Comparison of ENCODE assay signal across 8 mouse cellular contexts in the genomic region with DNA sequence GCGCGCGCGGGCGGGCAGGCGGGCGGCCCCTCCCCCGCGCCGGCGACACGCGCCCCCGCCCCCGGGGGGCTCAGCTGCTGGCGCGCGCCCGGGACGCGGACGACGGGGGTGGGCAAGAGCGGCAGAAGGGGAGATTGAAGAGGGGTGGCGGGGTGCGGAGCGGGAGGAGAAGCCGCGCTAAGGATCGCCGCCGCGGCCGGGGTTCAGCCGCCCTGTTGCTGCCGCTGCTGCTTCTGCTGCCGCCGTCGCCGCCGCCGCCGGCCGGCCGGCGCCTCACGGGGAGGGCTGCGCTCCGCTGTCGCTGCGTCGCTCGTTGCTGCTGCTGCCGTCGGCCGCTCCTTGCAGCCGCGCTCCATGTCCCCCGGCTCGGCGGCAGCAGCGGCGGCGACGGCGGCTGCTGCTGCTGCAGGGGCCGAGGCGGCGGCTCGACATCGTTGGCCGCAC. TPM values are rescaled to one million over a fixed set of nuclear protein-coding genes. Genes with fewer than 3 reads are reported as not detected.
DNase-seq lines count a peak whose midpoint lies in the region; ATAC-seq and TF ChIP-seq lines count a peak whose summit lies in the region.

No protein-coding gene starts in this region.

- H3K36me3 ChIP-seq in erythroblast, embryonic 14.5 days (ENCODE audit: control insufficient read depth), result no peaks in the 10 kb centered on the region
- no peaks in the 10 kb centered on the region for H3K36me3 ChIP-seq in heart, postnatal 0 days (replicated peaks; ENCODE audit: control insufficient read depth, insufficient read depth, low read length)
- H3K36me3 ChIP-seq in lung, embryonic 16.5 days (ENCODE audit: control insufficient read depth, insufficient read depth, low read length), result no peaks in the 10 kb centered on the region

- TF ChIP-seq CTCF in heart, postnatal 0 days (IDR thresholded peaks at IDR 0.05; ENCODE audit: low read depth), result no peak

- DNase-seq in ovary, postnatal 14 days (ENCODE audit: low spot score), result peak; percentile 10
- DNase-seq in ovary, adult 18-20 months (ENCODE audit: low spot score), result no peak
- no peak for DNase-seq in heart, postnatal 0 days (ENCODE audit: low spot score)
- peak; percentile 70 for DNase-seq in thymus, postnatal 4 days
- DNase-seq in adrenal gland, adult 2 months, result no peak

- peak overlapping the region; percentile 86 for H3K4me2 ChIP-seq in heart, postnatal 0 days (ENCODE audit: low read depth, low read length)
- H3K4me2 ChIP-seq in lung, embryonic 16.5 days (ENCODE audit: low read depth, low read length), result peak overlapping the region; percentile 100

- H3K4me3 ChIP-seq in erythroblast, embryonic 14.5 days (replicated peaks), result peak overlapping the region; percentile 56
- H3K4me3 ChIP-seq in heart, postnatal 0 days (ENCODE audit: low read depth, low read length), result peak overlapping the region; percentile 50
- peak overlapping the region; percentile 65 for H3K4me3 ChIP-seq in lung, embryonic 16.5 days (ENCODE audit: low read length)

- WGBS in heart, postnatal 0 days, result 2% methylated on average over 26 of the region's 72 CpGs
- under 1% methylated on average over 28 of the region's 72 CpGs for WGBS in lung, embryonic 16.5 days

- H3K27me3 ChIP-seq in erythroblast, embryonic 14.5 days (ENCODE audit: control insufficient read depth), result peaks cover 53% of the 10 kb centered on the region
- peaks cover 44% of the 10 kb centered on the region for H3K27me3 ChIP-seq in heart, postnatal 0 days (ENCODE audit: control insufficient read depth, insufficient read depth, low read length)
- peaks cover 16% of the 10 kb centered on the region for H3K27me3 ChIP-seq in lung, embryonic 16.5 days (ENCODE audit: control insufficient read depth, insufficient read depth, low read depth, low read length)

- H3K9me3 ChIP-seq in erythroblast, embryonic 14.5 days (ENCODE audit: control insufficient read depth, low read length), result peaks cover 10% of the 10 kb centered on the region
- H3K9me3 ChIP-seq in heart, postnatal 0 days (replicated peaks; ENCODE audit: control insufficient read depth, low read length), result no peaks in the 10 kb centered on the region
- no peaks in the 10 kb centered on the region for H3K9me3 ChIP-seq in lung, embryonic 16.5 days (ENCODE audit: control insufficient read depth, low read length)

- no peak for ATAC-seq in erythroblast, adult 5-6 weeks (replicated peaks; ENCODE audit: low FRiP score, poor library complexity, severe bottlenecking)
- 0 out of 2 replicates have a peak, but pooled peaks have one; percentile 24 for ATAC-seq in heart, postnatal 0 days (ENCODE audit: insufficient read depth, low read depth)
- ATAC-seq in lung, embryonic 16.5 days (ENCODE audit: low read depth), result peak; percentile 4; the same call in 1 of the 2 replicates

- H3K4me1 ChIP-seq in erythroblast, embryonic 14.5 days (ENCODE audit: control insufficient read depth), result peaks cover 19% of the 10 kb centered on the region
- peaks cover 6% of the 10 kb centered on the region for H3K4me1 ChIP-seq in heart, postnatal 0 days (ENCODE audit: control insufficient read depth, insufficient read depth)
- peaks cover 9% of the 10 kb centered on the region for H3K4me1 ChIP-seq in lung, embryonic 16.5 days (replicated peaks; ENCODE audit: control insufficient read depth, insufficient read depth, low read length)

- no peak overlapping the region for H3K9ac ChIP-seq in heart, postnatal 0 days (replicated peaks; ENCODE audit: low read depth, low read length)
- H3K9ac ChIP-seq in lung, embryonic 16.5 days (ENCODE audit: low read length), result peak overlapping the region; percentile 7; the same call in 1 of the 2 replicates

- no peak overlapping the region for H3K27ac ChIP-seq in heart, postnatal 0 days (ENCODE audit: low read depth)
- H3K27ac ChIP-seq in lung, embryonic 16.5 days (ENCODE audit: low read length), result peak overlapping the region; percentile 22; the same call in 1 of the 2 replicates

- TF ChIP-seq EP300 in heart, postnatal 0 days (IDR thresholded peaks at IDR 0.05; ENCODE audit: low read depth), result no peak

RNA-seq across cellular contexts. Expression of a gene that starts 0.3 kb away (rescaled TPM):
- polyA plus RNA-seq in erythroblast, embryonic 14.5 days (2012), result 0.03 and 0.09 TPM in 2 replicates
- total RNA-seq in erythroblast, adult 5-6 weeks (2015; ENCODE audit: low replicate concordance), result 0.96 TPM in 1 of 2 replicates, not detected in the other
- 0.34 and 0.98 TPM in 2 replicates for total RNA-seq in erythroblast, adult 5-6 weeks (2017; ENCODE audit: low replicate concordance)
- 6.9 and 10.7 TPM in 2 replicates for total RNA-seq in heart, postnatal 0 days (2014; rRNA removed; ENCODE audit: low replicate concordance)
- 9.0 and 9.6 TPM in 2 replicates for polyA plus RNA-seq in heart, postnatal 0 days (2015; fragmentation: Nextera tagmentation; extraction: Ambion mirVana)
- polyA plus RNA-seq in lung, embryonic 16.5 days (2015; fragmentation: Nextera tagmentation; extraction: Ambion mirVana), result 10.4 and 11.2 TPM in 2 replicates
- total RNA-seq in adrenal gland, adult 2 months (2021), result 10 to 100 TPM in 1 of 2 experiments, 1 to 10 TPM in 1; 5.4 to 13.2 TPM
- 23.7 and 25.3 TPM in 2 replicates for polyA plus RNA-seq in adrenal gland, adult 2 months (2012; rRNA removed)

Comparison
In these comparisons a context has a peak if more than half of its experiments do, and no peak if none do; other contexts are left out.
1. DNase-seq: peak in ovary, postnatal 14 days (single experiment) and thymus, postnatal 4 days (single experiment); none in ovary, adult 18-20 months (single experiment), heart, postnatal 0 days (single experiment) and adrenal gland, adult 2 months (single experiment).
2. Peak in every context shown above with its lines, with median percentiles within 50 percentile points of each other: H3K4me3 ChIP-seq.